Mouse (Mus musculus) T-helper 1 cell (primary cell): ENCODE data around the gene Olfr597.
"Not testable (repeated sequence)": the region's sequence is repeated elsewhere in the genome, so short reads cannot be mapped to it uniquely, and the experiment has no call there.

Source experiments
- in situ Hi-C: fragments of 300-600 bp; cut with MboI, MseI; formaldehyde crosslinking; loops from one replicate; pipeline ENCODE4 v1.15.1; 2025; ENCODE audit warnings: high pct_unique_total_duplicates

Olfr597 gene

DNA sequence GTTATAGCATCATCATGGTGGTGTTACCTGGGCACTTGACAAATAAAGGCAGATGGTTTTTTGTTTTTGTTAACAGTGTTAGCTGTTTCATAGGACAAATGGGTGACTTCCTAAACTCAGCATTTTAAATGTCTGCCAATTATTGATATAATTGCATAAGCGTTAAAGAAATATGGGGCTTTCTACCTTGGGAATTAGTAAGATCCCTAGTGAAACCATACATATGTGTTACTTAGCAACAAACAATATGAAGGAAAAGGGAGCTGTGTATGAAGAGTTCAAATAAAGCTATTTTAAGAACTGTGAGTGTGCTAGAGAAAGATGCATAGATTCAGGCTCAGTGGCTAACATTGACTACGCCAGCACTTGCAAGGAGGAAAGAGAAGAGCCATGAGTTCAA is at the start of gene Olfr597:
Gene Olfr597, plus strand, starts transcription at position 301 of the 400 bp plus-strand sequence.
- in situ Hi-C loops: not testable (repeated sequence)

DNA sequence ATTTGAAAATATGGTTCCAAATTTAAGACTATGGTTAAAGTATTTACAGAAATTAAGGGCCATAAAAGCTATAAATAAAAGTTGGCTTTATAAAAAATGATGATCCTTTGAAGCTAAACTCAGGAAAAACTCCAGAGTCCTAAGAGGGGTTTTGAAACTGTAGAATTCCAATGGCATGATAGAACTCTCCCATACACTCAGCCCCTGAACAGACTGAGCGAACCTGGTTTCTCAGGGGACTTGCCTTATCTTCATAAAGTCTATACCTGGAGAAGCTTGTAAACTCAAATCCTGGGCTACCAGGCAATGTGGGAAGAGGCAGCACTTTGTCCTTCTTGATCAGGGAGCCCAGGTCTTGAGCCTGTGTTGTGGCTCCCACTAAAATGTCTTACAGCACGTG is 10.8 kb upstream of the Olfr597 start, which contains the start of gene Olfr596:
Gene Olfr596, plus strand, starts transcription at position 301 of the 400 bp plus-strand sequence.
- in situ Hi-C loops: not testable (repeated sequence)

- in situ Hi-C loops: no loop called here
Observed at GRCm38 (mm10) chr7:103323268-103323667, 7.2 kb downstream of the Olfr597 start, which contains the start of gene Olfr598. Gene Olfr598, plus strand, starts transcription at chr7:103323568.

GRCm38 (mm10) chr7:103335617-103336016 is 19.5 kb downstream of the Olfr597 start, which contains the start of gene Olfr599:
Gene Olfr599, plus strand, starts transcription at chr7:103335917.
- in situ Hi-C loops: no loop called here

DNA sequence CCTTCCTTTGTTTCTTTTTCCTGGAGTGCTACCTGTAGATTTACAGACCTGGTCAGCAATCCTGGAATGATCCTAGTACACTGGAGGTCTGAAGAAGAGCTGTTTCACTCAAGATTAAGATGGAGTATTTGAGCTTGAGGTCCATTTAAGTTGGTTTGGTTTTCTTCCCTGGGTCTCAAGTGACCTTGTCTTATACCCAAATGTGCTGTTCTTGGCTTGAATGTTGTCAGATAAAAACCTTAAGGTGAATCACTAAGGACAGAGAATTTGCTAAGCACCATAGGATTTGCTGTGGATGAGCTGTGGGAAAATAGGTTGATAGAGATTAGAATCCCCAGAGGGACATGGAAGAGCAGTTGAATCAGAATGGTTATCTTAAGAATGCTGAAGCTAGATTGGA is 33.5 kb downstream of the Olfr597 start, which contains the start of gene Olfr600:
Gene Olfr600, minus strand, starts transcription at position 101 of the 400 bp plus-strand sequence.
- in situ Hi-C loops: no loop called here

- in situ Hi-C loops: loop anchor here (10.0 kb wide), 1 partner anchor 112 kb away; no protein-coding TSS in a partner anchor
Observed at GRCm38 (mm10) chr7:103362555-103362954, 46.4 kb downstream of the Olfr597 start, which contains the start of gene Olfr601. Gene Olfr601, minus strand, starts transcription at chr7:103362655.
